Mouse (Mus musculus): ENCODE measurements around the gene Gjb1.

DNA sequence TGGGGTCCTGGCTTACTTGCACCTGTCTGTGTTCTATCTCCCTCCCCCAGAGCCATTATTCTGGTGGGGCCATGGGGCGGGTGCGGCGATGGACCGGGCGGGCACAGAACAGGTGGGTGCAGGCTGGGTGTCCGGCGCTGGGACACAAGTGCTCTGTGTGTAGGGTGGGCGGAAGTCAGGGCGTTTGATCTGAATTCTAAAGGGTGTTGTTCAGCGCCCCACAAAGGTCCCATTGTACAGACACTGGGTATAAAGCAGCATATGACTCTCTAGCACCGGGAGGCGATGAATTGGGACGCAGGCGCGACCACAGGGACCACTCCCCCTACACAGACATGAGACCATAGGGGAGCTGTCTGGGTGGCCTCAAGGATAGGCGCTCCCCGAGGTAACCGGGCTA, 7.3 kb downstream of the Gjb1 start:
- TF ChIP-seq POLR2A (IDR thresholded peaks at IDR 0.05; ENCODE audit: low read depth, low read length) (no peak), CTCF (IDR thresholded peaks at IDR 0.05; ENCODE audit: extremely low read depth, insufficient read length, insufficient replicate concordance, low read depth, low read length) (no peak)

All from small intestine, adult 2 months (tissue).